Mouse (Mus musculus): ENCODE results near the gene Tiam1.

The Tiam1 gene

GRCm38 (mm10) chr16:89882477-89883234 lies 260.9 kb downstream of the Tiam1 start:
- no peak for DNase-seq (ENCODE audit: low spot score in 2 of 2)

GRCm38 (mm10) chr16:89877206-89877605 lies 266.4 kb downstream of the Tiam1 start:
- no peak for DNase-seq (ENCODE audit: low spot score in 2 of 2)

GRCm38 (mm10) chr16:89876079-89876478 lies 267.5 kb downstream of the Tiam1 start:
- DNase-seq (ENCODE audit: low spot score in 2 of 2): no peak

GRCm38 (mm10) chr16:89874012-89874704 lies 269.4 kb downstream of the Tiam1 start:
- no peak for DNase-seq (ENCODE audit: low spot score in 2 of 2)

GRCm38 (mm10) chr16:89872011-89872942 lies 271.3 kb downstream of the Tiam1 start:
- DNase-seq (ENCODE audit: low spot score in 2 of 2): no peak

GRCm38 (mm10) chr16:89871382-89871781 lies 272.2 kb downstream of the Tiam1 start:
- DNase-seq (ENCODE audit: low spot score in 2 of 2): no peak

- no peak for DNase-seq (ENCODE audit: low spot score in 2 of 2)
Observed at GRCm38 (mm10) chr16:89870059-89870458, 273.5 kb downstream of the Tiam1 start.

- DNase-seq (ENCODE audit: low spot score in 2 of 2): no peak
Observed at GRCm38 (mm10) chr16:89868502-89868901, 275.1 kb downstream of the Tiam1 start.

- no peak for DNase-seq (ENCODE audit: low spot score in 2 of 2)
Observed at GRCm38 (mm10) chr16:89867212-89867829, 276.2 kb downstream of the Tiam1 start.

GRCm38 (mm10) chr16:89865136-89865535 lies 278.4 kb downstream of the Tiam1 start:
- DNase-seq (ENCODE audit: low spot score in 2 of 2): no peak

GRCm38 (mm10) chr16:89864710-89865109 lies 278.9 kb downstream of the Tiam1 start:
- no peak for DNase-seq (ENCODE audit: low spot score in 2 of 2)

- DNase-seq (ENCODE audit: low spot score in 2 of 2): no peak
Observed at GRCm38 (mm10) chr16:89863264-89863663, 280.3 kb downstream of the Tiam1 start.

- DNase-seq (ENCODE audit: low spot score in 2 of 2): no peak
Observed at GRCm38 (mm10) chr16:89861531-89861930, 282.0 kb downstream of the Tiam1 start.

GRCm38 (mm10) chr16:89860708-89861107 lies 282.9 kb downstream of the Tiam1 start:
- no peak for DNase-seq (ENCODE audit: low spot score in 2 of 2)

GRCm38 (mm10) chr16:89857666-89858065 lies 285.9 kb downstream of the Tiam1 start:
- DNase-seq (ENCODE audit: low spot score in 2 of 2): no peak

- DNase-seq (ENCODE audit: low spot score in 2 of 2): no peak
Observed at GRCm38 (mm10) chr16:89854731-89855130, 288.8 kb downstream of the Tiam1 start.

GRCm38 (mm10) chr16:89851333-89851732 lies 292.2 kb downstream of the Tiam1 start:
- no peak for DNase-seq (ENCODE audit: low spot score in 2 of 2)

- no peak for DNase-seq (ENCODE audit: low spot score in 2 of 2)
Observed at GRCm38 (mm10) chr16:89848651-89849597, 294.6 kb downstream of the Tiam1 start.

- DNase-seq (ENCODE audit: low spot score in 2 of 2): no peak
Observed at GRCm38 (mm10) chr16:89848179-89848578, 295.4 kb downstream of the Tiam1 start.

GRCm38 (mm10) chr16:89845461-89845860 lies 298.1 kb downstream of the Tiam1 start:
- DNase-seq (ENCODE audit: low spot score in 2 of 2): no peak
